Mouse (Mus musculus): ENCODE results near the gene Kdm4c. TPM values are rescaled to one million over a fixed set of nuclear protein-coding genes. Genes with fewer than 3 reads are reported as not detected.
A peak's percentile ranks its signal among the peaks of the same experiment; 100 is the strongest.
"Not testable (repeated sequence)": the region's sequence is repeated elsewhere in the genome, so short reads cannot be mapped to it uniquely, and the experiment has no call there.

Kdm4c gene
- polyA plus RNA-seq, 1 experiment from 2014 or later: 8.9 TPM

DNA sequence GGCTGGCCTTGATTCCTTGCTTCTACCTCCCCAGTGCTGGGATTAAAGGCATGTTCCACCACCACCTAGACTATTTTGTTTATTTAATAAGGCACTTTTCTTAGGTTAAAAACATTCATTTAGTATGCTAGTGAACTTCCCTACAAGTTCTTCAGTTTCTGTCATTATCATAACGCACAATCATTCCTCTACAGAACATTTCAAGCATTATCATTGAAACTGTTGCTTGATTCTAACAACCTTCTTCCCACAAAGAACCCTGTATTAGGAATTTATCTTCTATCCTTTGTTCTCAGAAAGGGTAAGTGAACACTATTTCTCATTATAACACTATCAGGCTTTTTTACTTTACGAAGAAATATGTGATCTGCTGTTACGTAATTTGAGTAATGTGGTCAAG, 118.0 kb downstream of the Kdm4c start:
- Histone ChIP-seq H3K4me2 (replicated peaks; ENCODE audit: low read depth, low read length) (no peak overlapping the region), H3K9ac (replicated peaks; ENCODE audit: low read depth) (no peak overlapping the region), H3K4me1 (ENCODE audit: insufficient read depth, low read depth, low read length) (no peaks in the 10 kb centered on the region), H3K9me3 (ENCODE audit: low read length) (no peaks in the 10 kb centered on the region), H3K36me3 (ENCODE audit: insufficient read depth, low read length) (peaks cover 4% of the 10 kb centered on the region; the same call in 1 of the 2 replicates), H3K27ac (ENCODE audit: low read length) (no peak overlapping the region), H3K4me3 (ENCODE audit: low read depth, low read length) (no peak overlapping the region), H3K27me3 (replicated peaks; ENCODE audit: insufficient read depth, low read length) (no peaks in the 10 kb centered on the region)
- no peak for ATAC-seq
- DNase-seq (ENCODE audit: low spot score): no peak
- 95% methylated on average over 3 of the region's 3 CpGs for WGBS
- TF ChIP-seq CTCF (IDR thresholded peaks at IDR 0.05): no peak
- no peak for TF ChIP-seq EP300 (IDR thresholded peaks at IDR 0.05)

DNA sequence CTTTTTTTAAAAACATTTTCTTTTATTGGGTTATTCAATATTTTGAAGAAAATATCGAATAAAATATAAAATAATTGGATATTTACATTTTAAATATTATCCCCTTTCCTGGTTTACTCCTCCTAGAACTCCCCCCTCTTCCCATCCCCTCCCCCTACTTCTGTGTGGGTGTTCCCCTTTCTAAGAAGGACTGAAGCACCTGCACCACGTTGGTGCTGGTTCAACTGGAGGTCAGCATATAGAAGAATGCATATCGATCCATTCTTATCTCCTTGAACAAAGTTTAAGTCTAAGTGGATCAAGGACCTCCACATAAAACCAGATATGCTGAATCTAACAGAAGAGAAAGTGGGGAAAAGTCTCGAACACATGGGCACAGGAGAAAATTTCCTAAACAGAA, 144.3 kb downstream of the Kdm4c start:
- WGBS: 64% methylated on average over 4 of the region's 4 CpGs
- H3K9me3 ChIP-seq (ENCODE audit: low read length): no peaks in the 10 kb centered on the region
- DNase-seq (ENCODE audit: low spot score) (no peak), ATAC-seq (no peak)
- H3K27ac ChIP-seq (ENCODE audit: low read length): no peak overlapping the region
- no peak overlapping the region for H3K9ac ChIP-seq (replicated peaks; ENCODE audit: low read depth)
- no peaks in the 10 kb centered on the region for H3K27me3 ChIP-seq (replicated peaks; ENCODE audit: insufficient read depth, low read length)
- H3K4me3 ChIP-seq (ENCODE audit: low read depth, low read length): no peak overlapping the region
- no peak for TF ChIP-seq CTCF (IDR thresholded peaks at IDR 0.05)
- no peak overlapping the region for H3K4me2 ChIP-seq (replicated peaks; ENCODE audit: low read depth, low read length)
- H3K36me3 ChIP-seq (ENCODE audit: insufficient read depth, low read length): no peaks in the 10 kb centered on the region
- no peaks in the 10 kb centered on the region for H3K4me1 ChIP-seq (ENCODE audit: insufficient read depth, low read depth, low read length)

DNA sequence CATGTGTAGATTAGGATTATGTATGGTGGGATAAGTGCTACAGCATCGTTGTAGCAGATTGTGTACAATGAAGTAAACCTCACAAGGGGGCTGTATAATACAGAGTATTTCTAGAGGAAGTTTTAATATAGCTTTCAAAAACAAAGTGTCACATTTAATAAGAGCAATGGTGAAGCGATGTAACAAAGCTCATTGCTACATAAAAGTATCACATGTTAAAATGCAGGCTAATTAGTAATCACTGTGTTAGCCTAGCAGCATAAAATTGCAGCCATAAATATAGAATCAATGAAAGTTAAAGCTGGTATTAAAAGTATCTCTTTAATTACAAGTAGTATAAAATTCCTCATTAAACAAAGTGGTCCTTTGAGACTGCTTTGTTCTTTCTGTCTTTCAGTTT, 150.9 kb downstream of the Kdm4c start:
- Histone ChIP-seq H3K27me3 (replicated peaks; ENCODE audit: insufficient read depth, low read length) (no peaks in the 10 kb centered on the region), H3K9ac (replicated peaks; ENCODE audit: low read depth) (no peak overlapping the region), H3K4me2 (replicated peaks; ENCODE audit: low read depth, low read length) (no peak overlapping the region), H3K4me1 (ENCODE audit: insufficient read depth, low read depth, low read length) (no peaks in the 10 kb centered on the region), H3K9me3 (ENCODE audit: low read length) (no peaks in the 10 kb centered on the region), H3K36me3 (ENCODE audit: insufficient read depth, low read length) (no peaks in the 10 kb centered on the region), H3K4me3 (ENCODE audit: low read depth, low read length) (no peak overlapping the region), H3K27ac (ENCODE audit: low read length) (no peak overlapping the region)
- TF ChIP-seq EP300 (IDR thresholded peaks at IDR 0.05) (no peak), CTCF (IDR thresholded peaks at IDR 0.05) (no peak)
- DNase-seq (ENCODE audit: low spot score): no peak
- WGBS: 95% methylated on average over 2 of the region's 2 CpGs
- no peak for ATAC-seq

DNA sequence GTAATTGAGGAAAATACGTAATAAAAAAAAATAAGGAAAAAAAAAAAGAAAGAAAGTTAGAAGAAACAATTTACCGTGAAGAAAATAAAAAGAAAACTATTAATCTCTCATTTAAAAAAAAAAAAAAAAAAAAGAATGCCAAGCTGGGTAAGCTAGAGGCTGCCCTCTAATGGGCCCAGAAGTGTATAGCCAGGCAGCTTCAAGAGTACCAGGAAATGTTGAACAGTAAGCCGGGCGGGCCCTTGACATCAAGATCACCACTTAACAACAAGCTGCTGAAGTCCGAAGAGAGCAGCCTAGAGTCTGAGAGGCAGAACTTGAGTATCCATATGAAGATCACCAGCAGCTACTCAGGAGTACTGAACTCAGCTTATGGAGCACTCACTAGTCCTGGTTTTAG, 154.3 kb downstream of the Kdm4c start:
- no peaks in the 10 kb centered on the region for H3K9me3 ChIP-seq (ENCODE audit: low read length)
- H3K4me2 ChIP-seq (replicated peaks; ENCODE audit: low read depth, low read length): no peak overlapping the region
- WGBS: 72% methylated on average over 5 of the region's 5 CpGs
- ATAC-seq (peak; percentile 80), DNase-seq (ENCODE audit: low spot score) (peak; percentile 79)
- H3K27me3 ChIP-seq (replicated peaks; ENCODE audit: insufficient read depth, low read length): no peaks in the 10 kb centered on the region
- no peaks in the 10 kb centered on the region for H3K4me1 ChIP-seq (ENCODE audit: insufficient read depth, low read depth, low read length)
- 0 out of 2 replicates have a peak, but pooled peaks cover 5% of the 10 kb centered on the region for H3K36me3 ChIP-seq (ENCODE audit: insufficient read depth, low read length)
- H3K27ac ChIP-seq (ENCODE audit: low read length): no peak overlapping the region
- TF ChIP-seq EP300 (IDR thresholded peaks at IDR 0.05): no peak
- peak; percentile 37 for TF ChIP-seq CTCF (IDR thresholded peaks at IDR 0.05)
- H3K9ac ChIP-seq (replicated peaks; ENCODE audit: low read depth): no peak overlapping the region
- H3K4me3 ChIP-seq (ENCODE audit: low read depth, low read length): no peak overlapping the region

DNA sequence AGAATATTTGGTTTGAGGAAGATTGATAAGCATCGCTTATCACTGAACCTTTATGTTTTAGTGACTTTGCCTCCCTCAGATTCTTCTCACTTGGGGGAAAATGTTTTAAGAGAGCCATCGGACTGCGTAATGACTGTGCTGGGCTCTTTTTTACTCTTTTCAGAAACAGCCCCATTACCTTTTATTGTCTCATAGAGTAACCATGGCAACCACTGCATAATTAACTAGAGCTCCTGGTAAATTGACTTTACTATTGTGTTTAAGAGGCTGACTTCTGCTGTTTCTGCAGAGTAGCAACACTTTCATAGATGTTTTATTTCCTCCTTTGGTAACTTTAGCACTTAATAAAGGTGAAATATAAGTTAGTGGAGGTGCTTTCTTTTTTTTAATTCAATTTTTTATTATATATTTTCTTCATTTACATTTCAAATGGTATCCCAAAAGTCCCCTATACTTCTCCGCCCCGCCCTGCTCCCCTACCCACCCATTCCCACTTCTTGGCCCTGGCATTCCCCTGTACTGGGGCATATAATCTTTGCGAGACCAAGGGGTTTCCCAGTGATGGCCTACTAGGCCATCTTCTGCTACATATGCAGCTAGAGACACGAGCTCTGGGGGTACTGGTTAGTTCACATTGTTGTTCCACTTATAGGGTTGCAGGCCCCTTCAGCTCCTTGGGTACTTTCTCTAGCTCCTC, 159.5 kb downstream of the Kdm4c start:
- peaks cover 14% of the 10 kb centered on the region; the same call in 1 of the 2 replicates for H3K36me3 ChIP-seq (ENCODE audit: insufficient read depth, low read length)
- not testable (repeated sequence) for H3K27me3 ChIP-seq (replicated peaks; ENCODE audit: insufficient read depth, low read length); ATAC-seq; H3K9ac ChIP-seq (replicated peaks; ENCODE audit: low read depth); H3K4me2 ChIP-seq (replicated peaks; ENCODE audit: low read depth, low read length); DNase-seq (ENCODE audit: low spot score); H3K9me3 ChIP-seq (ENCODE audit: low read length); H3K4me1 ChIP-seq (ENCODE audit: insufficient read depth, low read depth, low read length); H3K27ac ChIP-seq (ENCODE audit: low read length); H3K4me3 ChIP-seq (ENCODE audit: low read depth, low read length)
- WGBS: 96% methylated on average over 7 of the region's 7 CpGs

DNA sequence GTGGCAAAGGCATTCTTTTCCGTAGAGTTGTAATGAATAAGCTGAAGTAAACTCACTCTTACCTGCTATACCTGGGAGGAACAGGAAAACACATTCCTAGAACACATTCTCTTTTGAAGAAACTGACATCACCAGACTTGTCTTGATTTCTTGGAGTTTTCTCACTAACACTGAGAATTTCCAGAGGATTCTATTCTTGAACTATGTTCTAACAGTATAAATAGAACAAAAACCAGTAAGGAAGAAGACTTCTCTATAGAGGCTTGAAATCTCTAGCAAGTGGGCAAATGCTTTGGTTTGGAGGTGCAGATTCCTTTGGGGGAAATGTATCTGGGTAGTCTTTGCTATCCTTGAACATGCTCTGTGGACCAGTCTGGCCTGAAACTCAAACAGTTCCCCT, 166.4 kb downstream of the Kdm4c start:
- Histone ChIP-seq H3K36me3 (ENCODE audit: insufficient read depth, low read length) (peaks cover 9% of the 10 kb centered on the region; the same call in 1 of the 2 replicates), H3K9ac (replicated peaks; ENCODE audit: low read depth) (no peak overlapping the region), H3K4me1 (ENCODE audit: insufficient read depth, low read depth, low read length) (no peaks in the 10 kb centered on the region), H3K27ac (ENCODE audit: low read length) (no peak overlapping the region), H3K27me3 (replicated peaks; ENCODE audit: insufficient read depth, low read length) (no peaks in the 10 kb centered on the region), H3K4me3 (ENCODE audit: low read depth, low read length) (no peak overlapping the region), H3K4me2 (replicated peaks; ENCODE audit: low read depth, low read length) (no peak overlapping the region), H3K9me3 (ENCODE audit: low read length) (no peaks in the 10 kb centered on the region)
- DNase-seq (ENCODE audit: low spot score) (no peak), ATAC-seq (no peak)
- 88% methylated on average over 1 of the region's 1 CpGs for WGBS
- TF ChIP-seq CTCF (IDR thresholded peaks at IDR 0.05): no peak
- TF ChIP-seq EP300 (IDR thresholded peaks at IDR 0.05): no peak

DNA sequence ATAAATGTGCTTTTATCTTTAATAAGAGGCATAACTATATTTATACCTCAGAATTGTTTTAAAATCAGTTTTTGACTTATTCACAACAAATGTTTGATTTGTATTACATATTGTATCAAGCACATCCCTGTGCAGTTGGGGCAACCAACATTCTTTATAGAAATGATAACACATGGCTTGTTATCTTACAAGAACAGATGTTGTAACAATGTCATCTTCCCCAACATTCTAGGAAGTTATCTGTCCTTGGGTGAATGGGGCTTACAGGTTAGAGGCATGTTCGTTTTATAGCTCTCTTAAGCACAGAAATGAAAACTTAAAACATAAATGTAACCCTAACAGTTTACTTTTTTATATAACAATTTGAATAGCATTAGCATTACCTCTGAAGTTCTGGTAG, 177.5 kb downstream of the Kdm4c start:
- Histone ChIP-seq H3K36me3 (ENCODE audit: insufficient read depth, low read length) (no peaks in the 10 kb centered on the region), H3K4me2 (replicated peaks; ENCODE audit: low read depth, low read length) (no peak overlapping the region), H3K4me3 (ENCODE audit: low read depth, low read length) (no peak overlapping the region), H3K27me3 (replicated peaks; ENCODE audit: insufficient read depth, low read length) (no peaks in the 10 kb centered on the region), H3K9ac (replicated peaks; ENCODE audit: low read depth) (no peak overlapping the region), H3K9me3 (ENCODE audit: low read length) (no peaks in the 10 kb centered on the region), H3K4me1 (ENCODE audit: insufficient read depth, low read depth, low read length) (no peaks in the 10 kb centered on the region), H3K27ac (ENCODE audit: low read length) (no peak overlapping the region)
- 43% methylated on average over 1 of the region's 1 CpGs for WGBS
- TF ChIP-seq CTCF (IDR thresholded peaks at IDR 0.05): no peak
- TF ChIP-seq EP300 (IDR thresholded peaks at IDR 0.05): no peak
- DNase-seq (ENCODE audit: low spot score) (no peak), ATAC-seq (no peak)

Other genes with a start within 250 kb of the Kdm4c start
- 0.18 and 0.19 TPM in 2 replicates for gene Frmd3, start 229.1 kb upstream of the Kdm4c start, polyA plus RNA-seq (2015; fragmentation: Nextera tagmentation; extraction: Ambion mirVana)

All from lung, postnatal 0 days (tissue).